Mouse (Mus musculus): ENCODE data around the gene Toe1. TPM values are rescaled to one million over a fixed set of nuclear protein-coding genes. Genes with fewer than 3 reads are reported as not detected.

Toe1 gene
- total and polyA plus RNA-seq, 3 experiments = 31.3 to 47.8 (median 40.3) TPM

- in situ Hi-C loops (cut with MboI; ENCODE audit: low pct_ligation_motif_present, low pct_unique_long_range_greater_than_20kb, low sequenced_read_pairs) (no loop called here), dilution Hi-C loops (cut with MboI; ENCODE audit: extremely low pct_ligation_motif_present, extremely low pct_unique_long_range_greater_than_20kb, low sequenced_read_pairs) (no loop called here)
- H3K9ac ChIP-seq (ENCODE audit: insufficient read depth, low read depth) = no peak overlapping the region
- DNase-seq (ENCODE audit: extremely low read depth) = no peak
- no peak overlapping the region for H3K4me2 ChIP-seq (ENCODE audit: insufficient read depth, low read depth, poor library complexity, severe bottlenecking)
- TF ChIP-seq EP300 (IDR thresholded peaks at IDR 0.05; ENCODE audit: low read length) (no peak), CTCF (conservative IDR thresholded peaks at IDR 0.05 in 1 of 2, IDR thresholded peaks at IDR 0.05 in 1 of 2; ENCODE audit: low read depth in 2 of 2, low read length in 2 of 2) (peak in 1 of 2 experiments; percentile 39; a peak in 2 of 4 replicates), RAD21 (IDR thresholded peaks at IDR 0.05; ENCODE audit: low read depth, low read length) (peak; percentile 29), NELFE (IDR thresholded peaks at IDR 0.05; ENCODE audit: low read depth, low read length) (no peak), UBTF (IDR thresholded peaks at IDR 0.05; ENCODE audit: low read depth, low read length) (no peak), MAFK (IDR thresholded peaks at IDR 0.05; ENCODE audit: insufficient replicate concordance, low read length) (no peak), TCF12 (IDR thresholded peaks at IDR 0.05; ENCODE audit: low read depth, low read length) (no peak), MEF2A (IDR thresholded peaks at IDR 0.05; ENCODE audit: borderline replicate concordance, low read depth, low read length) (no peak), IRF4 (IDR thresholded peaks at IDR 0.05; ENCODE audit: low read depth, low read length) (no peak), ZNF384 (IDR thresholded peaks at IDR 0.05; ENCODE audit: low read depth, low read length) (no peak), CHD2 (IDR thresholded peaks at IDR 0.05; ENCODE audit: low read length) (no peak), PAX5 (IDR thresholded peaks at IDR 0.05; ENCODE audit: low read length) (no peak), TBP (conservative IDR thresholded peaks at IDR 0.05; ENCODE audit: low read depth, low read length) (no peak), MAZ (IDR thresholded peaks at IDR 0.05; ENCODE audit: low read depth, low read length) (no peak)
- H3K36me3 ChIP-seq (replicated peaks in 1 of 2; ENCODE audit: control insufficient read depth in 1 of 2, insufficient read depth in 1 of 2, low read length in 1 of 2) = no peaks in the 10 kb centered on the region
- H3K4me3 ChIP-seq (replicated peaks in 1 of 3; ENCODE audit: low read depth in 2 of 3, low read length in 2 of 3, poor library complexity in 1 of 3) = no peak overlapping the region
- H3K4me1 ChIP-seq (ENCODE audit: control insufficient read depth in 1 of 2, insufficient read depth in 2 of 2) = peaks cover 0 to 15% of the 10 kb centered on the region in 2 experiments; a peak in 2 of 4 replicates
- no peaks in the 10 kb centered on the region for H3K79me2 ChIP-seq (replicated peaks; ENCODE audit: control insufficient read depth, extremely low read depth, insufficient read depth, poor library complexity, severe bottlenecking)
- no peak overlapping the region for H3K27ac ChIP-seq (ENCODE audit: insufficient read depth, low read depth)
- no peaks in the 10 kb centered on the region for H3K9me3 ChIP-seq (replicated peaks; ENCODE audit: low read length)
- no peaks in the 10 kb centered on the region for H3K27me3 ChIP-seq (replicated peaks)
Observed at GRCm38 (mm10) chr4:116776391-116776790, 31.0 kb downstream of the Toe1 start.

- TF ChIP-seq MXI1 (IDR thresholded peaks at IDR 0.05; ENCODE audit: low read depth, low read length) (no peak), ZMIZ1 (IDR thresholded peaks at IDR 0.05; ENCODE audit: low read depth, low read length) (no peak), POLR2AphosphoS2 (IDR thresholded peaks at IDR 0.05; ENCODE audit: low read depth, low read length) (no peak), ZNF384 (IDR thresholded peaks at IDR 0.05; ENCODE audit: low read depth, low read length) (no peak), MAZ (IDR thresholded peaks at IDR 0.05; ENCODE audit: low read depth, low read length) (no peak), CHD2 (IDR thresholded peaks at IDR 0.05; ENCODE audit: low read length) (no peak), KAT2A (IDR thresholded peaks at IDR 0.05; ENCODE audit: insufficient replicate concordance, low read length) (no peak), JUND (conservative IDR thresholded peaks at IDR 0.05; ENCODE audit: low read depth, low read length) (no peak), USF1 (IDR thresholded peaks at IDR 0.05; ENCODE audit: low read depth, low read length) (no peak), JUN (IDR thresholded peaks at IDR 0.05; ENCODE audit: insufficient read depth, low read depth, low read length) (no peak), MAFK (IDR thresholded peaks at IDR 0.05; ENCODE audit: insufficient replicate concordance, low read length) (no peak), ELF1 (IDR thresholded peaks at IDR 0.05; ENCODE audit: low read depth, low read length) (no peak), MYC (IDR thresholded peaks at IDR 0.05; ENCODE audit: low read depth, low read length) (no peak), SMC3 (IDR thresholded peaks at IDR 0.05; ENCODE audit: low read depth, low read length) (no peak), TBP (conservative IDR thresholded peaks at IDR 0.05; ENCODE audit: low read depth, low read length) (no peak), TCF12 (IDR thresholded peaks at IDR 0.05; ENCODE audit: low read depth, low read length) (no peak)
- Histone ChIP-seq H3K36me3 (replicated peaks in 1 of 2; ENCODE audit: control insufficient read depth in 1 of 2, insufficient read depth in 1 of 2, low read length in 1 of 2) (no peaks in the 10 kb centered on the region), H3K4me2 (ENCODE audit: insufficient read depth, low read depth, poor library complexity, severe bottlenecking) (no peak overlapping the region), H3K27ac (ENCODE audit: insufficient read depth, low read depth) (no peak overlapping the region), H3K4me1 (ENCODE audit: control insufficient read depth in 1 of 2, insufficient read depth in 2 of 2) (no peaks in the 10 kb centered on the region), H3K9me3 (replicated peaks; ENCODE audit: low read length) (no peaks in the 10 kb centered on the region), H3K79me2 (replicated peaks; ENCODE audit: control insufficient read depth, extremely low read depth, insufficient read depth, poor library complexity, severe bottlenecking) (no peaks in the 10 kb centered on the region), H3K9ac (ENCODE audit: insufficient read depth, low read depth) (no peak overlapping the region), H3K4me3 (replicated peaks in 1 of 3; ENCODE audit: low read depth in 2 of 3, low read length in 2 of 3, poor library complexity in 1 of 3) (no peak overlapping the region), H3K27me3 (replicated peaks) (no peaks in the 10 kb centered on the region)
- in situ Hi-C loops (cut with MboI; ENCODE audit: low pct_ligation_motif_present, low pct_unique_long_range_greater_than_20kb, low sequenced_read_pairs) = no loop called here
- dilution Hi-C loops (cut with MboI; ENCODE audit: extremely low pct_ligation_motif_present, extremely low pct_unique_long_range_greater_than_20kb, low sequenced_read_pairs) = no loop called here
- no peak for DNase-seq (ENCODE audit: extremely low read depth)
Observed at GRCm38 (mm10) chr4:116769060-116769459, 38.4 kb downstream of the Toe1 start.
